Mouse (Mus musculus) olfactory bulb, adult 2 months (tissue): ENCODE measurements at regions not wholly inside any gene's neighbourhood (a gene's known extent, or its start where the extent isn't known, plus 50 kb on each side); places are given as distances from the start of the nearest gene placed in this dataset.

Experiments
- CTCF ChIP-seq: fragments of 200-500 bp; IDR thresholded peaks from 2 replicates; pipeline ENCODE4 v1.5.1; 2012; ENCODE audit warnings: low read depth, mild to moderate bottlenecking, low read length, moderate library complexity; ENCODE audit not compliant: insufficient read depth
- POLR2A ChIP-seq: fragments of 200-500 bp; IDR thresholded peaks from 2 replicates; pipeline ENCODE4 v1.6.1; 2012; ENCODE audit warnings: mild to moderate bottlenecking, low read depth, low read length, moderate library complexity; ENCODE audit not compliant: insufficient read depth

DNA sequence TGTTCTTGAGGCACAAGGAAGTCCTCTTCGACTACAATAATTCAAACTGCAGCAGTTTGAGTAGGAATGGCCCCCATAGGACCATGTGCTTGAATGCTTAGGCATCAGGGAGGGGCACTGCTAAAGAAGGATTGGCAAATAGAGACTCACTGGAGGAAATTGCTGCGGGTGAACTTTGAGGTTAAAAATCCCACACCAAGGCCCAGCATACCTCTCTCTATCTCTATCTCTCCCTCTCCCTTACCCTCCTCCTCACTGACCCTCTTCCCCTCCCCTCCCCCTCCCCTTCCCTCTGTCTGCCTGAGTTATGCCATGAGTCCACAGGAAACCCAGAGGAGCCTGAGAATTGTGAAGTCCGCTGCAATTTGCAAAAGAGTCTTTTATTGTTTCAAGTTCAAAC, 180.8 kb upstream of the Ipo5 start:
- no peak for TF ChIP-seq CTCF
- TF ChIP-seq POLR2A: no peak
